Mouse (Mus musculus) ES-Bruce4 (cell line): ENCODE data around the gene Farp2. TPM values are rescaled to one million over a fixed set of nuclear protein-coding genes. Genes with fewer than 3 reads are reported as not detected.

Experiments
- H3K27ac ChIP-seq: 2 replicates; pipeline ENCODE4 v1.5.1; 2012; ENCODE audit warnings: low read length, inconsistent platforms; ENCODE audit not compliant: insufficient read depth
- H3K27me3 ChIP-seq: 2 replicates; pipeline ENCODE4 v1.6.1; 2012; ENCODE audit warnings: mild to moderate bottlenecking, low read length, inconsistent platforms; ENCODE audit not compliant: control insufficient read depth, poor library complexity, insufficient read depth, severe bottlenecking
- H3K36me3 ChIP-seq: 2 replicates; pipeline ENCODE4 v1.6.1; 2012; ENCODE audit warnings: inconsistent platforms, mild to moderate bottlenecking, low read length, moderate library complexity; ENCODE audit not compliant: control insufficient read depth, poor library complexity, insufficient read depth, severe bottlenecking
- H3K4me1 ChIP-seq: one replicate; pipeline ENCODE4 v1.8.1; 2011; ENCODE audit warnings: low read length; ENCODE audit not compliant: control insufficient read depth, insufficient read depth
- H3K4me3 ChIP-seq: 2 replicates; pipeline ENCODE4 v1.5.1; 2011; ENCODE audit warnings: low read depth, mild to moderate bottlenecking, low read length
- H3K9ac ChIP-seq: 2 replicates; pipeline ENCODE4 v1.6.1; 2012; ENCODE audit warnings: low read depth, mild to moderate bottlenecking, inconsistent platforms; ENCODE audit not compliant: poor library complexity, severe bottlenecking
- H3K9me3 ChIP-seq: replicated peaks from 2 replicates; pipeline ENCODE4 v1.6.1; 2012; ENCODE audit warnings: mild to moderate bottlenecking, low read length, inconsistent platforms; ENCODE audit not compliant: control insufficient read depth, poor library complexity, insufficient read depth, severe bottlenecking
- CTCF ChIP-seq: IDR thresholded peaks from one replicate; pipeline ENCODE4 v1.8.1; 2011; ENCODE audit warnings: low read depth, low read length
- EP300 ChIP-seq: IDR thresholded peaks from 2 replicates; pipeline ENCODE4 v1.6.1; 2011; ENCODE audit warnings: low read depth, low read length; ENCODE audit not compliant: insufficient read depth
- POLR2A ChIP-seq: IDR thresholded peaks from one replicate; pipeline ENCODE4 v1.8.1; 2011; ENCODE audit warnings: low read length; ENCODE audit not compliant: insufficient read depth
- polyA plus RNA-seq: library from polyadenylated mRNA; stranded (reverse); fragments of >200 nt; gene quantifications from 2 replicates; pipeline ENCODE4 v1.2.4, GENCODE M21; 2011; ENCODE audit warnings: low read depth; ENCODE audit not compliant: missing spikeins, insufficient read depth, insufficient read length

Gene Farp2
- polyA plus RNA-seq = 4.0 and 5.0 TPM in 2 replicates

DNA sequence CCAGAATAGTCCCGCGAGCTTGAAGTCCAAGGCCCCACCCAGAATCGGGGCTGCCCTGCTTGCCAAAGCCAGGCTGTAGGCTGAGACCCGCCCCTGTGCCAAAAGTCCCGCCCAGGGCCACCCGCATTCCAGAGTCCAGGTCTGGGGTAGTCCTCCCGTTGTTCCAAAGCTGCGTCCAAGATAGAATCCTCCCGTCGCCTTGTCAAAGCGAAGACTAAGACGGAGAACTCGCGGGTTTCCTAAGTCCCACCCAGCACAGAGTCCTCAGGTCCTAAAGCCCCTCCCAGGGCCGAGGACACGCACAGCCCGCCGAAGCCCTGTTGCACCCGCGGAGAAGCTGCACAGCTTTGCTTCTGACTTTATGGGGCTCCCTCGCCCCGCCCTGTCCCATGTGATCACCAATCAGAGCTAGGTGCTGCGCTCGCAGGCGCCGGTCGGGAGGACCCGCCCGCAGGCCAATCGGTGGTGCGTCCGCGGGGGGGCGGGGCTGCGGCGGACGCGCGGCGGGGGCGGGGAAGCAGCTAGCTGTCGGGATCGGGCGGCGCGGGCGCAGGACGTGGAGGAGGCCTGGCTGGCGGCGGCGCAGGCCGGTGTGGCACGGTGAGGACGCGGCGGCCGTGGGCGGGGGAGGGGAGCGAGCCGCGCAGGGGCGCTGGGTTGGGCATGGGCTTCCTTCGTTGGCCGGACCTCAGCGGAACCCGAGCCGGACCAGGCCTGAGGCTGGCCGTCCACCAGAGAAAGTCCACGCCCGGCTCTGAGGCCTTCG is at the start of gene Farp2:
Gene Farp2, plus strand, starts transcription at position 495 of the 766 bp plus-strand sequence.
- no peaks in the 10 kb centered on the region for H3K4me1 ChIP-seq
- H3K9ac ChIP-seq = peak within 1 kb of the TSS; percentile 39
- 0 out of 2 replicates have a peak within 1 kb of the TSS, but pooled peaks have one; percentile 16 for H3K27ac ChIP-seq
- no peaks in the 10 kb centered on the region for H3K9me3 ChIP-seq
- peaks cover 7% of the 10 kb centered on the region for H3K36me3 ChIP-seq
- TF ChIP-seq EP300 = no peak
- peak; percentile 42 for TF ChIP-seq POLR2A
- peak within 1 kb of the TSS; percentile 83 for H3K4me3 ChIP-seq
- no peaks in the 10 kb centered on the region for H3K27me3 ChIP-seq

- H3K4me1 ChIP-seq = no peaks in the 10 kb centered on the region
- TF ChIP-seq EP300 = no peak
- TF ChIP-seq POLR2A = no peak
- no peak for TF ChIP-seq CTCF
Observed at GRCm38 (mm10) chr1:93465066-93465465, 46.8 kb upstream of the Farp2 start.

GRCm38 (mm10) chr1:93465746-93466145 is 46.1 kb upstream of the Farp2 start:
- H3K9ac ChIP-seq = no peak overlapping the region
- H3K36me3 ChIP-seq = no peaks in the 10 kb centered on the region
- H3K9me3 ChIP-seq = no peaks in the 10 kb centered on the region
- no peaks in the 10 kb centered on the region for H3K27me3 ChIP-seq
- no peak for TF ChIP-seq POLR2A
- TF ChIP-seq EP300 = no peak
- no peak for TF ChIP-seq CTCF
- no peak overlapping the region for H3K4me3 ChIP-seq
- no peaks in the 10 kb centered on the region for H3K4me1 ChIP-seq
- no peak overlapping the region for H3K27ac ChIP-seq

More at GRCm38 (mm10) chr1:93465066-93465465, 46.8 kb upstream of the Farp2 start:
- H3K9me3 ChIP-seq = no peaks in the 10 kb centered on the region
- no peak overlapping the region for H3K4me3 ChIP-seq
- H3K9ac ChIP-seq = no peak overlapping the region
- no peaks in the 10 kb centered on the region for H3K36me3 ChIP-seq
- H3K27ac ChIP-seq = no peak overlapping the region
- H3K27me3 ChIP-seq = no peaks in the 10 kb centered on the region

GRCm38 (mm10) chr1:93468626-93469025 is 43.3 kb upstream of the Farp2 start:
- Histone ChIP-seq H3K4me1 (no peaks in the 10 kb centered on the region), H3K27ac (no peak overlapping the region), H3K9ac (no peak overlapping the region), H3K4me3 (no peak overlapping the region), H3K9me3 (no peaks in the 10 kb centered on the region), H3K36me3 (no peaks in the 10 kb centered on the region), H3K27me3 (no peaks in the 10 kb centered on the region)
- TF ChIP-seq EP300 (no peak), CTCF (no peak), POLR2A (no peak)

GRCm38 (mm10) chr1:93475694-93476093 is 36.2 kb upstream of the Farp2 start:
- Histone ChIP-seq H3K4me3 (no peak overlapping the region), H3K9me3 (no peaks in the 10 kb centered on the region), H3K9ac (no peak overlapping the region), H3K36me3 (no peaks in the 10 kb centered on the region), H3K4me1 (no peaks in the 10 kb centered on the region), H3K27ac (no peak overlapping the region), H3K27me3 (no peaks in the 10 kb centered on the region)
- TF ChIP-seq POLR2A = no peak
- no peak for TF ChIP-seq CTCF
- no peak for TF ChIP-seq EP300
